39 mouse cellular contexts compared by ENCODE assay signal in the genomic region with DNA sequence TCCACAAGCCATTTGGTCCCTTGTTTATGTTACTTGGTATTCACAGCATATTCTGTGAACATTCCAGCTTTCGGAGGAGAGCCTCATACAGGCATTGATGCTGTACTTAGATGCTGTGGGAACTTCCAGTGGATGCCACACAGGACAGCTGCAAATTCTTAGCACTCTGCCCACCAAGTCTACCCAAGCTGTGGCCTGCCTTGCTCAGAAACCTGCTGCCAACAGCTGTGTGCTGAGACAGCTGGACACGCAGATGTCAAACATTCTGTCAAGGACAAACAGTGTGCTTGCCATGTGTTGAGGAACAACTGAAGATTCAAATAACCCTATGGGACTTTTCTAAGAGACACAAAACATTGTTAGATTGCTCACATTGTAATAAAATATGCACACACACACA. TPM values are rescaled to one million over a fixed set of nuclear protein-coding genes. Genes with fewer than 3 reads are reported as not detected.
"Had no signal": no experiment of that assay in that cellular context is flagged by ENCODE, and none has a peak within 500 bp of the region (broad histone marks: within the 10 kb centered on the region; RNA-seq: fewer than 3 reads in every experiment).

No protein-coding gene starts in this region.

- H3K27me3 ChIP-seq: heart, embryonic 13.5 days; heart, embryonic 15.5 days; hindbrain, embryonic 12.5 days; intestine, embryonic 15.5 days; kidney, embryonic 15.5 days; limb, embryonic 12.5 days; limb, embryonic 15.5 days; liver, embryonic 12.5 days had no signal

- H3K36me3 ChIP-seq: heart, embryonic 15.5 days; hindbrain, embryonic 10.5 days; hindbrain, embryonic 12.5 days; intestine, embryonic 15.5 days; kidney, embryonic 15.5 days; limb, embryonic 12.5 days; limb, embryonic 15.5 days; liver, embryonic 12.5 days had no signal

- DNase-seq: gastrocnemius, adult 2 months; gastrocnemius, postnatal 25 days; heart, adult 2 months; heart, postnatal 4 days; kidney, adult 11 months; kidney, adult 2 months; kidney, adult 9 months; kidney, postnatal 14 days; kidney, postnatal 36 days; layer of hippocampus, adult 9-11 months; layer of hippocampus, postnatal 36 days; left cerebral cortex, postnatal 4 days had no signal

- H3K4me3 ChIP-seq: gastrocnemius, adult 2 months; heart, adult 2 months; heart, embryonic 13.5 days; heart, embryonic 15.5 days; hindbrain, embryonic 10.5 days; hindbrain, embryonic 12.5 days; intestine, embryonic 15.5 days; kidney, embryonic 15.5 days; limb, embryonic 12.5 days; limb, embryonic 15.5 days; liver, embryonic 12.5 days had no signal

- H3K9ac ChIP-seq: heart, embryonic 13.5 days; heart, embryonic 15.5 days; hindbrain, embryonic 12.5 days; hindbrain, embryonic 14.5 days; intestine, embryonic 15.5 days; kidney, embryonic 15.5 days; limb, embryonic 12.5 days; limb, embryonic 15.5 days; liver, embryonic 12.5 days; liver, embryonic 14.5 days had no signal

- ATAC-seq: hindbrain, embryonic 16.5 days; inflammation-experienced regulatory T-cells, adult 6 months; intestine, embryonic 15.5 days; liver, embryonic 12.5 days had no signal

- H3K9me3 ChIP-seq: heart, embryonic 13.5 days; heart, embryonic 15.5 days; hindbrain, embryonic 10.5 days; hindbrain, embryonic 12.5 days; intestine, embryonic 15.5 days; kidney, embryonic 15.5 days; limb, embryonic 12.5 days; limb, embryonic 15.5 days; liver, embryonic 12.5 days had no signal

- H3K27ac ChIP-seq: gastrocnemius, adult 2 months; heart, adult 2 months; heart, embryonic 13.5 days; heart, embryonic 15.5 days; hindbrain, embryonic 10.5 days; hindbrain, embryonic 12.5 days; hindbrain, embryonic 14.5 days; intestine, embryonic 15.5 days; kidney, embryonic 15.5 days; kidney, postnatal 0 days; limb, embryonic 12.5 days; limb, embryonic 15.5 days; liver, embryonic 12.5 days; liver, embryonic 14.5 days had no signal

- H3K4me2 ChIP-seq: heart, embryonic 11.5 days; heart, embryonic 13.5 days; heart, embryonic 15.5 days; hindbrain, embryonic 12.5 days; hindbrain, embryonic 14.5 days; intestine, embryonic 15.5 days; kidney, embryonic 15.5 days; limb, embryonic 12.5 days; limb, embryonic 15.5 days; liver, embryonic 12.5 days had no signal

RNA-seq across cellular contexts. Expression of a gene that starts 36.2 kb away (rescaled TPM):
- total RNA-seq: gastrocnemius, adult 2 months; gastrocnemius, postnatal 25 days; gastrocnemius, postnatal 4 days; granulocyte monocyte progenitor cell, adult 5-6 weeks; heart, adult 2 months; heart, postnatal 25 days; heart, postnatal 4 days; layer of hippocampus, adult 18-20 months; layer of hippocampus, adult 8-10 months; layer of hippocampus, postnatal 14 days; layer of hippocampus, postnatal 36 days; left cerebral cortex, adult 18-20 months; left cerebral cortex, adult 8-10 months; left cerebral cortex, postnatal 10 days; left cerebral cortex, postnatal 25 days; left cerebral cortex, postnatal 4 days had no signal
- polyA plus RNA-seq: frontal cortex, adult 2 months; heart, adult 2 months; heart, embryonic 11.5 days; heart, embryonic 13.5 days; heart, embryonic 15.5 days; heart, postnatal 0 days; hindbrain, embryonic 10.5 days; hindbrain, embryonic 12.5 days; hindbrain, embryonic 14.5 days; hindbrain, embryonic 16.5 days; inflammation-experienced regulatory T-cells, adult 6 months; limb, embryonic 12.5 days; limb, embryonic 15.5 days; liver, embryonic 12.5 days had no signal
